Mouse (Mus musculus): ENCODE data around the gene Atxn1. TPM values are rescaled to one million over a fixed set of nuclear protein-coding genes. Genes with fewer than 3 reads are reported as not detected.
A peak's percentile ranks its signal among the peaks of the same experiment; 100 is the strongest.

The Atxn1 gene
- total and polyA plus RNA-seq, 3 experiments: 0.39 to 1.1 TPM; not detected in 1

- DNase-seq (ENCODE audit: low read depth, low spot score): peak; percentile 59
- H3K27me3 ChIP-seq (ENCODE audit: control insufficient read depth in 1 of 2, insufficient read depth in 2 of 2, low read length in 2 of 2): no peaks in the 10 kb centered on the region
- TF ChIP-seq RAD21 (IDR thresholded peaks at IDR 0.05; ENCODE audit: low read depth, low read length) (peak; percentile 52), ZC3H11A (IDR thresholded peaks at IDR 0.05; ENCODE audit: low read depth, low read length) (peak; percentile 33; the same call in 1 of the 2 replicates), USF2 (IDR thresholded peaks at IDR 0.05; ENCODE audit: borderline replicate concordance in 1 of 2, insufficient read depth in 1 of 2, low read depth in 1 of 2, low read length in 2 of 2) (no peak), CTCF (IDR thresholded peaks at IDR 0.05 in 2 of 3, conservative IDR thresholded peaks at IDR 0.05 in 1 of 3; ENCODE audit: control insufficient read depth in 1 of 3, insufficient read depth in 1 of 3, low read depth in 2 of 3, low read length in 3 of 3, poor library complexity in 1 of 3, severe bottlenecking in 1 of 3) (peak; percentile 66 to 85 (median 73)), SMC3 (IDR thresholded peaks at IDR 0.05; ENCODE audit: low read depth, low read length) (peak; percentile 75), GATA1 (IDR thresholded peaks at IDR 0.05; ENCODE audit: low read depth, low read length) (no peak)
- no peak overlapping the region for H3K27ac ChIP-seq (ENCODE audit: control insufficient read depth, low read depth, low read length)
- no peak overlapping the region for H3K4me3 ChIP-seq (ENCODE audit: control insufficient read depth in 1 of 2, insufficient read depth in 1 of 2, low read depth in 2 of 2, low read length in 2 of 2)
- peaks cover 0 to 7% of the 10 kb centered on the region in 2 experiments; a peak in 2 of 4 replicates for H3K4me1 ChIP-seq (ENCODE audit: control insufficient read depth in 1 of 2, insufficient read depth in 2 of 2, low read length in 2 of 2)
- H3K79me2 ChIP-seq (ENCODE audit: control insufficient read depth, insufficient read depth, low read length, poor library complexity): no peaks in the 10 kb centered on the region
- no peak overlapping the region for H3K9ac ChIP-seq (ENCODE audit: control insufficient read depth, low read depth, low read length, poor library complexity, severe bottlenecking)
- no peaks in the 10 kb centered on the region; a peak in 1 of 4 replicates for H3K36me3 ChIP-seq (ENCODE audit: control insufficient read depth in 1 of 2, insufficient read depth in 2 of 2, low read length in 2 of 2)
- H3K9me3 ChIP-seq (replicated peaks; ENCODE audit: insufficient read depth, low read length): no peaks in the 10 kb centered on the region
Observed at GRCm38 (mm10) chr13:45613346-45613745, 351.5 kb downstream of the Atxn1 start.

- no peaks in the 10 kb centered on the region; a peak in 1 of 4 replicates for H3K36me3 ChIP-seq (ENCODE audit: control insufficient read depth in 1 of 2, insufficient read depth in 2 of 2, low read length in 2 of 2)
- H3K27me3 ChIP-seq (ENCODE audit: control insufficient read depth in 1 of 2, insufficient read depth in 2 of 2, low read length in 2 of 2): no peaks in the 10 kb centered on the region
- H3K4me1 ChIP-seq (ENCODE audit: control insufficient read depth in 1 of 2, insufficient read depth in 2 of 2, low read length in 2 of 2): peaks cover 0 to 3% of the 10 kb centered on the region in 2 experiments; a peak in 1 of 4 replicates
- TF ChIP-seq POLR2AphosphoS5 (IDR thresholded peaks at IDR 0.05; ENCODE audit: borderline replicate concordance, low read depth, low read length) (no peak), TCF12 (IDR thresholded peaks at IDR 0.05; ENCODE audit: low read depth, low read length) (no peak)
- no peaks in the 10 kb centered on the region for H3K79me2 ChIP-seq (ENCODE audit: control insufficient read depth, insufficient read depth, low read length, poor library complexity)
- no peak for DNase-seq (ENCODE audit: low read depth, low spot score)
- no peak overlapping the region for H3K9ac ChIP-seq (ENCODE audit: control insufficient read depth, low read depth, low read length, poor library complexity, severe bottlenecking)
- H3K4me3 ChIP-seq (ENCODE audit: control insufficient read depth in 1 of 2, insufficient read depth in 1 of 2, low read depth in 2 of 2, low read length in 2 of 2): no peak overlapping the region
- H3K27ac ChIP-seq (ENCODE audit: control insufficient read depth, low read depth, low read length): no peak overlapping the region
- no peaks in the 10 kb centered on the region for H3K9me3 ChIP-seq (replicated peaks; ENCODE audit: insufficient read depth, low read length)
Observed at GRCm38 (mm10) chr13:45611554-45611953, 353.3 kb downstream of the Atxn1 start.

GRCm38 (mm10) chr13:45609461-45609860 lies 355.3 kb downstream of the Atxn1 start:
- Histone ChIP-seq H3K4me3 (ENCODE audit: control insufficient read depth in 1 of 2, insufficient read depth in 1 of 2, low read depth in 2 of 2, low read length in 2 of 2) (no peak overlapping the region), H3K36me3 (ENCODE audit: control insufficient read depth in 1 of 2, insufficient read depth in 2 of 2, low read length in 2 of 2) (no peaks in the 10 kb centered on the region), H3K9me3 (replicated peaks; ENCODE audit: insufficient read depth, low read length) (no peaks in the 10 kb centered on the region), H3K9ac (ENCODE audit: control insufficient read depth, low read depth, low read length, poor library complexity, severe bottlenecking) (no peak overlapping the region), H3K4me1 (ENCODE audit: control insufficient read depth in 1 of 2, insufficient read depth in 2 of 2, low read length in 2 of 2) (no peaks in the 10 kb centered on the region), H3K27me3 (ENCODE audit: control insufficient read depth in 1 of 2, insufficient read depth in 2 of 2, low read length in 2 of 2) (no peaks in the 10 kb centered on the region), H3K79me2 (ENCODE audit: control insufficient read depth, insufficient read depth, low read length, poor library complexity) (no peaks in the 10 kb centered on the region), H3K27ac (ENCODE audit: control insufficient read depth, low read depth, low read length) (no peak overlapping the region)
- TF ChIP-seq RCOR1 (IDR thresholded peaks at IDR 0.05; ENCODE audit: low read depth, low read length) (no peak), HCFC1 (IDR thresholded peaks at IDR 0.05; ENCODE audit: low read depth, low read length) (no peak), ZKSCAN1 (IDR thresholded peaks at IDR 0.05; ENCODE audit: low read depth, low read length) (no peak), BHLHE40 (IDR thresholded peaks at IDR 0.05; ENCODE audit: borderline replicate concordance, low read depth, low read length) (no peak), POLR2AphosphoS5 (IDR thresholded peaks at IDR 0.05; ENCODE audit: borderline replicate concordance, low read depth, low read length) (no peak), GABPA (IDR thresholded peaks at IDR 0.05; ENCODE audit: low read depth, low read length) (no peak), CHD1 (IDR thresholded peaks at IDR 0.05; ENCODE audit: low read depth, low read length) (no peak), EP300 (IDR thresholded peaks at IDR 0.05; ENCODE audit: low read depth in 1 of 2, low read length in 2 of 2) (no peak), CHD2 (IDR thresholded peaks at IDR 0.05; ENCODE audit: low read length) (no peak), MXI1 (IDR thresholded peaks at IDR 0.05; ENCODE audit: low read depth, low read length) (no peak), SMC3 (IDR thresholded peaks at IDR 0.05; ENCODE audit: low read depth, low read length) (no peak), NRF1 (IDR thresholded peaks at IDR 0.05; ENCODE audit: insufficient read depth, low read depth, low read length, poor library complexity, severe bottlenecking) (no peak), TAL1 (IDR thresholded peaks at IDR 0.05; ENCODE audit: low read length) (no peak), UBTF (IDR thresholded peaks at IDR 0.05; ENCODE audit: borderline replicate concordance, insufficient read depth, low read depth, low read length) (no peak), ZC3H11A (IDR thresholded peaks at IDR 0.05; ENCODE audit: low read depth, low read length) (no peak), GATA1 (IDR thresholded peaks at IDR 0.05; ENCODE audit: low read depth, low read length) (no peak), POLR2A (IDR thresholded peaks at IDR 0.05; ENCODE audit: control insufficient read depth in 1 of 2, insufficient read depth in 1 of 2, low read depth in 1 of 2, low read length in 2 of 2, poor library complexity in 1 of 2) (no peak), POLR2AphosphoS2 (IDR thresholded peaks at IDR 0.05; ENCODE audit: low read length) (no peak), ZNF384 (IDR thresholded peaks at IDR 0.05; ENCODE audit: low read depth, low read length) (no peak)
- no peak for DNase-seq (ENCODE audit: low read depth, low spot score)
